Comparison of ENCODE assay signal across 14 mouse cellular contexts in genomic region chr16:43402888-43403287, GRCm38 (mm10).
"Had no signal": no experiment of that assay in that cellular context is flagged by ENCODE, and none has a peak within 500 bp of the region (broad histone marks: within the 10 kb centered on the region; RNA-seq: fewer than 3 reads in every experiment).

No protein-coding gene starts in this region.

- H3K27ac ChIP-seq: limb, embryonic 12.5 days; liver, embryonic 14.5 days; macrophage; midbrain, embryonic 15.5 days; neural tube, embryonic 12.5 days had no signal

- H3K9me3 ChIP-seq: limb, embryonic 12.5 days; megakaryocyte, embryonic 14.5 days; midbrain, embryonic 15.5 days; neural tube, embryonic 12.5 days had no signal

- H3K36me3 ChIP-seq: limb, embryonic 12.5 days; midbrain, embryonic 15.5 days; neural tube, embryonic 12.5 days had no signal

- H3K27me3 ChIP-seq: limb, embryonic 12.5 days; megakaryocyte, embryonic 14.5 days; midbrain, embryonic 15.5 days; neural tube, embryonic 12.5 days had no signal

- H3K4me1 ChIP-seq: megakaryocyte, embryonic 14.5 days; midbrain, embryonic 15.5 days had no signal

- H3K4me3 ChIP-seq: layer of hippocampus, adult 2 months; limb, embryonic 12.5 days; megakaryocyte, embryonic 14.5 days; midbrain, embryonic 15.5 days; neural tube, embryonic 12.5 days had no signal

- ATAC-seq: inflammation-experienced regulatory T-cells, adult 6 months; intestine, postnatal 0 days; midbrain, embryonic 15.5 days had no signal

- H3K4me2 ChIP-seq: limb, embryonic 12.5 days; midbrain, embryonic 11.5 days; midbrain, embryonic 15.5 days; neural tube, embryonic 12.5 days had no signal

- DNase-seq: liver; spleen, adult 18-20 months; thymus, adult 18-20 months; thymus, postnatal 14 days had no signal

- H3K9ac ChIP-seq: limb, embryonic 12.5 days; liver, embryonic 14.5 days; midbrain, embryonic 15.5 days; neural tube, embryonic 12.5 days had no signal
